In genomic region chr3:145846255-145846654, GRCm38 (mm10) we compare ENCODE assay signal across 14 mouse cellular contexts.
"Had no signal": no experiment of that assay in that cellular context is flagged by ENCODE, and none has a peak within 500 bp of the region (broad histone marks: within the 10 kb centered on the region; RNA-seq: fewer than 3 reads in every experiment).

No protein-coding gene starts in this region.

- H3K9me3 ChIP-seq: midbrain, embryonic 12.5 days; midbrain, embryonic 15.5 days; neural tube, embryonic 12.5 days; stomach, embryonic 15.5 days had no signal

- H3K36me3 ChIP-seq: midbrain, embryonic 12.5 days; midbrain, embryonic 15.5 days; neural tube, embryonic 12.5 days; stomach, embryonic 15.5 days had no signal

- H3K9ac ChIP-seq: liver, postnatal 0 days; midbrain, embryonic 12.5 days; midbrain, embryonic 15.5 days; neural tube, embryonic 12.5 days; stomach, embryonic 15.5 days had no signal

- H3K4me1 ChIP-seq: megakaryocyte, embryonic 14.5 days; midbrain, embryonic 12.5 days; midbrain, embryonic 15.5 days; stomach, embryonic 15.5 days had no signal

- H3K4me2 ChIP-seq: midbrain, embryonic 12.5 days; midbrain, embryonic 15.5 days; neural tube, embryonic 12.5 days; stomach, embryonic 15.5 days had no signal

- ATAC-seq: liver, postnatal 0 days; midbrain, embryonic 15.5 days had no signal

- H3K27me3 ChIP-seq: megakaryocyte, embryonic 14.5 days; midbrain, embryonic 12.5 days; midbrain, embryonic 15.5 days; neural tube, embryonic 12.5 days; stomach, embryonic 15.5 days had no signal

- DNase-seq: liver, postnatal 0 days; lung, adult 2 months; lung, postnatal 10 days; right cerebral cortex, postnatal 14 days; thymus, adult 2 months; thymus, postnatal 25 days; thymus, postnatal 4 days had no signal

- H3K4me3 ChIP-seq: megakaryocyte, embryonic 14.5 days; midbrain, embryonic 12.5 days; midbrain, embryonic 15.5 days; neural tube, embryonic 12.5 days; stomach, embryonic 15.5 days had no signal

- H3K27ac ChIP-seq: macrophage; midbrain, embryonic 12.5 days; midbrain, embryonic 15.5 days; neural tube, embryonic 12.5 days; stomach, embryonic 15.5 days; stomach, postnatal 0 days had no signal
